Mouse (Mus musculus): ENCODE measurements around the gene Cbln3.
A peak's percentile ranks its signal among the peaks of the same experiment; 100 is the strongest.

DNA sequence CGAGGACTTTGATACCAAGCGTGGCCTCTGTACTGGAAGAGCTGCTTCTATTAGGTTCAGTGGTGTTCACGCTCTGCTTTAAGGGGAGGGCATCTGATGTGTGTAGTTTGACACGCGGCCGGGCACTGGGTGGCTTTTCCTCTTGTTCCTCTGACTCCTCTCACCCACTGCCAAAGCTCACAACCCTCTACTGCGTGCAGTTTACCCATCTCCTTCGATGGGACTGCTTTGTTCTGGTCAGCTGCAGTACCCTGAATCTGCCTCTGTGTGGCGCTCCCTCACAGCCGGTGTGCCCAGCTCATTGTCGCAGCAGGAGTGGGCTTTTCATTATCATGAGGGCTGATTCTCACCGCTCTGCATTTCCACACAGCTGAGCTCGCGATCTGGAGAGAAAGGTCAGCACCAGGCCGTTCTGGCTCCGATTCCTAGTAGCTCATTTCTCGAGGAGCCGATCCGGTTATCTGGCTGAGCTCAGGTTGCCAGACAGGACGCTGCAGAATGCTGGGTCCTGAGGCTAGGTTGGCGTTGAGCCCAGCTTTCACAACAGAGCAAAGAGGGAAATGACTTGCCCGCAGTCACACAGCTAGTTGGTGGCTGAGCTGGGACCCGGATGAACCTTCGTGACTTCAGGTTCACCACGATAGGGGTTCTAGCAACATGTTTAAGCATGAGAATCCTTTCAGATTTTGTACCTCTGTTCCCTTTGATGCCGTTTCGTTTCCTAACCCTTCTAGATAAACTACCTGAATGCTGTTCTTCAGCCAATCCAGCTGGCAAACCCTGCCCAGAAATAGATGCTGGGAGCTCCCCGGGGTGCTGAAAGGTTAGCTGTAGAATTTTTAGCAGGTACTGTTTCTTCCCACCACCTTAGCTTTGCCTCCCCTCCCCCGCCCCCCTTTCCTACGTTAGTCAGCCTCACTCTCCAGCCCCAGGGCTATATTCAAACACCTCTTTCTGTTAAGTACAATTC, 10.2 kb downstream of the Cbln3 start:
- TF ChIP-seq CTCF (IDR thresholded peaks at IDR 0.05; ENCODE audit: low read depth) (peak; percentile 92), EP300 (IDR thresholded peaks at IDR 0.05; ENCODE audit: low read depth) (no peak)
